Mouse (Mus musculus): ENCODE data around the gene Tuba1c.

Tuba1c gene

GRCm38 (mm10) chr15:98996840-98997239 is 32.9 kb upstream of the Tuba1c start:
- no peak for ATAC-seq (ENCODE audit: low TSS enrichment)

GRCm38 (mm10) chr15:98997938-98998774 is 31.5 kb upstream of the Tuba1c start:
- no peak for ATAC-seq (ENCODE audit: low TSS enrichment)

GRCm38 (mm10) chr15:98998775-98999157 is 30.9 kb upstream of the Tuba1c start:
- no peak for ATAC-seq (ENCODE audit: low TSS enrichment)

- peak; percentile 59; the same call in 1 of the 2 replicates for ATAC-seq (ENCODE audit: low TSS enrichment)
Observed at GRCm38 (mm10) chr15:99000535-99001283, 29.0 kb upstream of the Tuba1c start.

- no peak for ATAC-seq (ENCODE audit: low TSS enrichment)
Observed at GRCm38 (mm10) chr15:99001451-99001931, 28.2 kb upstream of the Tuba1c start.

DNA sequence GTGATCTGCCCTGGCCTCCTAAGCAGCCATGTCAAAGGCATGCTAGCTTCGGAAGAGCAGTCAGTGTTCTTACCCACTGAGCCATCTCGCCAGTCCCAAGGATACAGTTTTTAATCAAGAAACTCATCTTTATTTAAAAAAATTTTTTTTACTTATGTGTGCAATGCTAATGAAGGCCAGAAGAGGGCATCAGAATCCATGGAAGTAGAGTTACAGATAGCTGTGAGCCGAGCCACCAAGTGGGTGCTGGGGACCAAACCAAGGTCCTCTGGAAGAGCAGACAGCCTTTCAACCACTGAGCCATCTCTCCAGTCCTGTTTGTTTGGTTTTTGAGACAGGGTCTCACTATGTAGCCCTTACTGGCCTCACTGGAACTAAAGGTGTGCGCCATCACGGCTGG is 26.1 kb upstream of the Tuba1c start:
- ATAC-seq (ENCODE audit: low TSS enrichment), result no peak

DNA sequence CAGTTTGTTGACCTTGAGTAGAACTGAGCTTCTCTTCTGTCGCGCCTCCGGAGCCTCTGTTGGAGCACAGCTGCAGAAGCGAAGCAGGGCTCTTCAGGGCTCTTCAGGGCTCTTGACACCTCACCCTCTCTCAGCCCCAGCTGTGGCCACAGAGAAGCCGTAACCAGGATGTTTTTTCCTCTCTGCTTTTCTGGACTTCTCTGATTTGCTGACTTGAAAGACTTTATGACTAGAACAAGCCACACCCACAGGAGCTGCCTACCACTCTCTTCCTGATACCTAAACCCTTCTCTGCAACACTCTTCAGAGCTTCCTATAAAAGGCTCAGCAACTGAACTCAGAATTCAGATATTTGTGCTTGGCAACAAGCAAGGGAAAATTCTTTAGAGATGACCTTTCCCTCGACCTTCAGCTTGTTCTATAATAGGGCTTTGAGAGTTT is 20.9 kb upstream of the Tuba1c start:
- ATAC-seq (ENCODE audit: low TSS enrichment), result no peak

DNA sequence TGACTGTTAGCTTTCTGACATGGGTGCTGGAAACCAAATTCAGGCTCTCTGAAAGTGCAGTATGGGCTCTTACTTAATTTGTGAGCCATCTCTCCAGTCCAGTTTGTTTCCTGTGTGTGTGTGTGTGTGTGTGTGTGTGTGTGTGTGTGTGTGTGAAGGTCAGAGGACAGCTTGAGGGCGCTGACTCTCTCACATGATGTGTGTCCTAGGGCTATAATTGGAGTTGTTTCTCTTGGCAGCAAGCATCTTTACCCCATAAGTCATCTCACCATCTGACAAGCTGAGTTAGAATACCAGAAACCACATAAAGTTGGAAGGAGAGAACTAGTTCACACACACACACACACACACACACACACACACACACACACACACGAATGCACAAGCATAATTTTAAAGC is 18.8 kb upstream of the Tuba1c start:
- ATAC-seq (ENCODE audit: low TSS enrichment), result no peak

GRCm38 (mm10) chr15:99011946-99012345 is 17.7 kb upstream of the Tuba1c start:
- no peak for ATAC-seq (ENCODE audit: low TSS enrichment)

- ATAC-seq (ENCODE audit: low TSS enrichment), result no peak
Observed at GRCm38 (mm10) chr15:99014496-99015030, 15.1 kb upstream of the Tuba1c start.

DNA sequence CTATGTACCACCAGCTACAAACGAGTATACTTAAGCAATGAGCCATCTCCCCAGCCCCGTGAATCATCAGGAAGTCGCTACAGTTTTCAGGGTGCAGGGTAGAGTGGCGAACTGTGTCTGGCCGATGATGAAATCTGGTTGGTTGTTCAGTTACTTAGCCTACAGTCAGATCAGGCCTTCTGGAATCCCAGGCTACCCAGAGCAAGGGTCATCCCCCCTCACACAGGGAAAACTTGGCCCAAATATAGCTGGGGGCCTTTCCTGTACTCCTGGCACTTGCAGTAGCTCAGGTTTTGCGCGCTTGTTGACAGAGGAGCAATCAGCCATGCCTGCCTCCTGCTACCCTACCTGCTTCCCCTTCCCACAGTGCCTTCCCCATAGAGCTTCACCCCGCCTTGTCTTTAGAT is 12.3 kb upstream of the Tuba1c start:
- no peak for ATAC-seq (ENCODE audit: low TSS enrichment)

- ATAC-seq (ENCODE audit: low TSS enrichment), result no peak
Observed at GRCm38 (mm10) chr15:99017986-99018385, 11.7 kb upstream of the Tuba1c start.

- no peak for ATAC-seq (ENCODE audit: low TSS enrichment)
Observed at GRCm38 (mm10) chr15:99018630-99019029, 11.1 kb upstream of the Tuba1c start.

DNA sequence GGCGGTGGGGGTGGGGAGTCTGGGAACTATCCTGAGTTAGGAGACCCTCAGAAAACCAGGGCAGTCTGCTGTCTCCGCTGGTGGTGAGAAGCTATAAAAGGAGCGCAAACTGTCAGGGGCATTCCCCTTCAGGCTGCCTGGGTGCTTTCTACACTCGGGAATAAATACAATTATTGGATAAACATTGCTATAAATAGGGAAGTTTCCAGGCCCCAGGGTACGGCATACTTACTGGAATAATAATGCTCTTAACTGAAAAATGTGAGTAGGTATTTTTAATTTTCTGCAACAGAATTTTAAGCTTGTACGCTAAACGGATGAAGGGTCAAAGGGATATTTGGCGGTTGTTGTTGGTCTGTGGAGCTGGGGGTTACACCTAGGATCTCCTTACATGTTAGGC is 10.3 kb upstream of the Tuba1c start:
- ATAC-seq (ENCODE audit: low TSS enrichment), result no peak

DNA sequence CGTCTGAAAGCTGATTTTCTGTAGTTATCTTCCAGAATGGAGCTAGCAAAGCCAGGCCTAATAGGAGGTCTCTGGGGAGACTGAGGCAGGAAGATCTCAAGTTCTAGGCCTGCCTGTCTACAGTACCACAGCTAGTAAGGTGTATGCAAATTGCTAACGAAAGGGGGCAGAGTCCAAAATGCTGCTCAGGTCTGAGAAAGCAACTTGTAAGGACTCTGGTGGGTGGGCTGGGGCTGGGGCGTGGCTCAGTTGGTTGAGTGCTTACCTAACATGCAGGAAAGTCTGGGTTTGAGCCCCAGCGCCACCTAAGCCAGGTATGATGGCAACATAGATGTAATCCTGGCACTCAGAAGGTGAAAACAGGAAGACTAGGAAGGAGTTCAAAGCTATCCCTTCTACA is 9.5 kb upstream of the Tuba1c start:
- no peak for ATAC-seq (ENCODE audit: low TSS enrichment)

DNA sequence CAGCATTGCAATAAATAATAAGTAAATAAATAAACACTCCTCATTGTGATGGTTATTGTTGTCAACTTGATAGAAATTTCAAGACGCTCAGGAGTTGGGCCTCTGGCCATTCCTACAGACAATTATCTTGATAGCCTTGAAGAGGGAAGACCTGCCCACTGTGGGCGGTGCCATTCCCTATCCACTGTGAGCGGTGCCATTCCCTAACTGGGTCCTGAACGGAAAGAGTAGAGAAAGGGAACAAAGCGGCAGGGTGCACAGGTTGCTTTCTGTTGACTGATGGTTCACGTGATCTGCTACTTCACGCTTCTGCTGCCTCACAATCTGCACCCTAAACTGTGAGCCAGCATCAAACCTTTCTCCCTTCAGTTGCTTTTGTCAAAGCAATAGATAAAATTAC is 8.4 kb upstream of the Tuba1c start:
- ATAC-seq (ENCODE audit: low TSS enrichment), result no peak

- no peak for ATAC-seq (ENCODE audit: low TSS enrichment)
Observed at GRCm38 (mm10) chr15:99024668-99025314, 4.9 kb upstream of the Tuba1c start.

- no peak for ATAC-seq (ENCODE audit: low TSS enrichment)
Observed at GRCm38 (mm10) chr15:99025414-99025813, 4.3 kb upstream of the Tuba1c start.

DNA sequence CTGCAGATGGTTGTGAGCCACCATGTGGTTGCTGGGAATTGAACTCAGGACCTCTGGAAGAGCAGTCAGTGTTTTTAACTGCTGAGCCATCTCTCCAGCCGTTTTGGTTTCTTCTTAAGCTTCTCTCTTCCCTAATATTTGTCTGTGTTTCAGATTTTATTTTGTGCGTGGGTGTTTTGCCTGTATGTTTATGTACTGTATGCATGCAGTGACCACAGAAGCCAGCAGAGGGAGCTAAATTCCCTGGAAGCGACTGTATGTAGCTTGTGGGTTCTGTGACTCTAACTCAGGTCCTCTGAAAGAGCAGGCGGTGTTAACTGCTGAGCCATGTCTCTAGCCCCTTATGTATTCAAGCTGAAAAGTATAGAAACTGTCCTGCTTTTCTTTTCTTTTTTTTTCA is 3.4 kb upstream of the Tuba1c start:
- no peak for ATAC-seq (ENCODE audit: low TSS enrichment)

GRCm38 (mm10) chr15:99027116-99027515 is 2.6 kb upstream of the Tuba1c start:
- ATAC-seq (ENCODE audit: low TSS enrichment), result no peak

GRCm38 (mm10) chr15:99028874-99029458 is 725 bp upstream of the Tuba1c start:
- ATAC-seq (ENCODE audit: low TSS enrichment), result no peak
